Mouse (Mus musculus): ENCODE results near the gene Ets1. TPM values are rescaled to one million over a fixed set of nuclear protein-coding genes. Genes with fewer than 3 reads are reported as not detected.

Ets1 gene
- not detected in 2 replicates for polyA plus RNA-seq (2012)

DNA sequence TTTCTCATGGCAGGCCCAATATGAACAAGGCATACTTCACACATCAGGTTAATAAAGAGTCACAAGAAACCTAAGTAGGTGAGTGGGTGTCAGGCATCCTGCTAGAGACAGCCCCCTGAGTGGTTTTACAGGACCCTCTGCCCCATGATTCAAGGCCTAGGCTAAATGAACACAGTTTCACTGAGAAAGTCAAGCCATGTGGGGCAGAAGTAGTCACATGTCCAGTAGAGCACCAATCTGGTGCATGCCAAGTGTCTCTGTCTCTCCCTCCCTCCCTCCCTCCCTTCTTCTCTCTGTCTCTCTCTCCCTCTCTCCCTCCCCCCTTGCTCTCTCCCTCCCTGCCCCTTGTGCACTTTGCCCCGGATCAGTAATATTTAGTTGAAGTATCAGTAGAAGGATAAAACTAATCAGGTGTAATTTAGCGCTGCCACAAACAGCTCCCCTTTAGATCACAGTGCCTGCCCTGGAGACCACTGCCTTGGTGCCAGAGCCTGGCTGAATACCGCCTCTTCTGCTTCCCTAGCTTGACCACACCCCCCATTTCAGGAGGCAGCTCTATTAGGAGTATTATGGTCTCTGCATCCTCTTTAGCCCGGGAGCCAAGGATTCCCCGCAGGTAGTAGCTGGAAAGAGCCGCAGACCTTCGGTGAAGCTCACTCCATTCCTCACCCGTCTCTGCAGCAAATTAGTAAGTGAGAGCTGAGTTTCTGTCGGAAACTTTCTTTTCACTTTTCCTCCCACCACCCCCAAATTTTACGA lies at the start of gene Ets1:
Gene Ets1, plus strand, starts transcription at position 595 of the 759 bp plus-strand sequence.
- TF ChIP-seq GATA1 (IDR thresholded peaks at IDR 0.05; ENCODE audit: low read length): no peak

DNA sequence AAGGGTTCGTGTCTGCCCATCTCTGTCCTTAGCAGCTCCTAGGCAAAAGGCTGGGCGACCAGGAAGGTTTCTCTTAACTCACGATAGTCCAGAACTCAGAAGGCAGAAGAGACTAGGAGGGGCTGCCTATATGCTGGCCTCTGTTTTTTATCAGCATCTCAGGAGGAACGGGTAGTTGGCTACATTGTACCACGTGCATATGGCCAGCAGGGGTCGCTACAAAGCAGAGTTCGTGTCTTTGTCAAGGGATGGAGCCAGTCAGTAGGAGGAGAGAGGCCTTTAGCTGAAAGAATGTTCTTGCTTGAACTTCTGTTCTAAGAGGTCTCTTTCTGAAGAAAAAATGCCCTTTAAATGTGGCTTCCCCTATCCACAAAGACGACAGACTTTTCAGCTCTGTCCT lies 46.1 kb upstream of the Ets1 start:
- TF ChIP-seq GATA1 (IDR thresholded peaks at IDR 0.05; ENCODE audit: low read length): no peak

DNA sequence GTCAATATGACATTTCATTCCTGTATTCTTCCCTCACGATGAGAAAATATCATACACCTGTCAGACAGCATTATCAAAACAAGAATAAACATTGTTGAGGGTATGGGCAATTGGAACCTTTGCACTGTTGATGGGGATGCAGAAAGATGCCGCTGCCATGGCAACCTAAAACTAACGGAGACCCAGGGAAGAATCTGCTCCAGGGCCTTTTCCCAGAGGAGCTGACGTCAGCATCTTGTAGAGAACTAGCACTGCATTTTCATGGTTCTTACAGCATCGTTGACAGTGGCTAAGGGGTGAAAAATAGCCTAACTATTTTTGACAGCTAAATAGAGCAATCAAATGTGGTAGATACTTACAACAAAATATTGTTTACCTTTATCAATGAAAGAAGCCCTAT lies 45.5 kb upstream of the Ets1 start:
- TF ChIP-seq GATA1 (IDR thresholded peaks at IDR 0.05; ENCODE audit: low read length): no peak

DNA sequence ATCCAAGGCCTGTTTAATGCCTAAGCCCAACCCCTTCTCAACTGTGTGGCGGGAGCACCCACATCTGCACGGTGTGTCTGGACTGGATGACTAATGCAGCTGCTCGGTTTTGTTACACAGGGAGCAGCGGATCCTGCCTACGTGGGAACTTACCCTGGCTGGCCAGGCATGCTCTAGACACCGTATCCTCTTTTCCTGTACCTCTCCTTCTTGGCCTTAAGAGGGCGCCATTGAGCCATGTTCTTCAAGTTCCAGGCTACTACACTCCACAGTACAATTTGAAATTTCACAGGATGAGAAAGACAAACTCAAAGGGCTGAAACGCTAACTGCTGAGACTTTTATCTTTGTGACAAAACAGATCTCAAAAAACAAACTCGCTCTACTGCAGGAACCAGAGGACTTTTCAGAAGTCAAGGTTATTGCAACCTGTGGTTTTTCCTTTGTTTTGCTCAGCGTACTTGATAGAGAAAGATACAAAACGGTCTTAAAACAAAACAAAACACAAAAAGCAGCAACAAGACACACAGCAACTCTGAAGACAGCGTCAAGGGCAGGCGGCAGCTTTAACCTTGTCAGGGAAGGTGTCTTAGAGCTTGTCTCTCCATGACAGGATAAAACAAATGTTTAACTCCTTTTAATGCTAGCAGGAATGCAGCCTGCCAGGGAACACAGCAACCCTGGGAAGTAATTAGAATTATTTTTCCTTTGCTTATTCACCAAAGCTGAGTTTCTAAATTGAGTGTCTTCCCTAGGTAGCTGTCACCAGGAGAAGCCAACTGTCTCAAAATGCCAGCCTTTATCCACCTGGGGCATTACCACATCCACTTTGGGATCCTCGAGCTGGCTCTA lies 44.1 kb upstream of the Ets1 start:
- no peak for TF ChIP-seq GATA1 (IDR thresholded peaks at IDR 0.05; ENCODE audit: low read length)

DNA sequence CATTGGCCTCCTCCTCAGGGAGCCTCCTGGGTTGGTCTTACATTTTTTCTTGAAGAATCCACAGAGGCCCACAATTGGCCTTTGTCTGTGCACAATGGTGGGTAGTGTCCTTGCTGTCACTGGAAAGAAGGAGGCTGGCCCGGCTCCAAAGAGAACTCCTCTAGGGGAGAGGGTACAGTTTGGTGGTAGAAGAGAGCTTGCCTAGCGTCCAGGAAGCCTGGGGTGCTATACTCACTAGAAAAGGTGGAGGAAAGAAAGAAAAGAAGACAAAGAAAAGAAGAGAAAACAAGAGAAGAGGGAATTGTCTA lies 43.5 kb upstream of the Ets1 start:
- TF ChIP-seq GATA1 (IDR thresholded peaks at IDR 0.05; ENCODE audit: low read length): no peak

DNA sequence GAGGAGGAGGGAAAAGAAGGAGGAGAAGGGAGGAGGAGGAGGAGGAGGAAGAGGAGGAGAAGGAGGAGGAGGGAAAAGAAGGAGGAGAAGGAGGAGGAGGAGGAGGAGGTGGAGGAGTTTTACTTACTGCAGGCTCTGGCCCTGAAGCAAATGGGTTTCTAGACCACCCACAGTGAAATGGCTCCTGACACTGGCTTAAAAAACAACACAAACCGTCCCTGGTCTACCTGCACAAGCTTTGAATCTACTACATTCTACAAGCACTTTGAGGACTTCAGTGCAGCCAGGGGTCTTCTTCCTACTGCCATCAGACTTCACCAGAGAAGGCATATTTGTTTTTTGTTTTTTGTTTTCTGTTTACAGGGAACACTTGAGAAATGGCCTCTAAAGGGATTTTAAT lies 42.2 kb upstream of the Ets1 start:
- no peak for TF ChIP-seq GATA1 (IDR thresholded peaks at IDR 0.05; ENCODE audit: low read length)

DNA sequence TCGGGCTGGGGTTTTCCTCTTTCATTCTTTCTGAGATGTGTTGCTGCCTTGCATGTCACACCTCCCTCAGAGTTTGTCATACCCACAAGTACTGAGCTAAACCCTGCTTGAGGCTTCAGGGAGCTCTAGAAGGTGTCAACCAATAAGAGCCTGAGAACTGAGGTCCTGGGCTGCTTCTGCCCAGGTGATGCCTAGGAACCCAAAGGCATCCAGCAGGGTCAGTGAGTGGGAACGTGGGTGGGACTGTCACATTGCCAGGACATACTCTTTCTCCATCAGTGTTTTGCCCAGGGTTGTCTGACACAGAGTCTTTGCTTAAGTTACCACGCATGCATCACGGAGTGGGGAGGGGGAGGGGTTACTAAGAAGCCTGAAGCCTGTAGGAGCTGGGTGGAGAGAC lies 41.7 kb upstream of the Ets1 start:
- no peak for TF ChIP-seq GATA1 (IDR thresholded peaks at IDR 0.05; ENCODE audit: low read length)

DNA sequence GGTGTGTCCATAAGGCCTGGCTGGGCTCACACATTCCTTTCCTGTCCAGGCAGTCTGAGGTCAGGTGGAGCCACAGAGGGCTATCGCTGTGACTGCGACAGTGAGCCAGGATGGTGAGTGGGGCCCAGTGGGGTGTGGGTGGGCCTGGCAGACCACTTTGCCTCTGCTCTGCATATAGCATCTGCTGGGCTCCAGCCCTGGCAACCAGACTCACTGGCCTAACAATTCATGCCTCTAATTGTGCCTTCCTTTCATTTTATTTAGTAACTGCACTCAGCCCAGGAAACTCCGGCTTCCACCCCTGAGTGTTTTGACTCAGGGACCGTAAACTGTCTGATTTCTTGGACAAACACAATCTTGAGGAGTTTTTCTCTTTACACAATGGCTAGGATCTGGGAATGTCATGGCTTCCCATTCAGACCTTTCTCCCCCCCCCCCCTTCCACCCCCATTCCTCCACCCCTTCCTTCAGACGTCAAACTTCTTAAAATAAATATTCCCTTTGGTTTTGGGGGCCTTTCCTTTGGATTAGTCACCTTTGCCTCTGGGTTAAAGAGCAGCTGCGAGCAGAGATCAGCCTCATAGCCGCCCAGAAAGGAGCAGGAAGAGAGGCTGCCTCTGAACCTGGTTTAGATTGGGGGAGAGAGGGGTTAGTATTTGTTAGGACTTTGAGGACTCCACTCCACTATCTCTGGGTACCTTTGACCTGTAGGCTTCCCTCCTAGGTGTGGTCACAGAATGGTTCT lies 40.8 kb upstream of the Ets1 start:
- TF ChIP-seq GATA1 (IDR thresholded peaks at IDR 0.05; ENCODE audit: low read length): no peak

DNA sequence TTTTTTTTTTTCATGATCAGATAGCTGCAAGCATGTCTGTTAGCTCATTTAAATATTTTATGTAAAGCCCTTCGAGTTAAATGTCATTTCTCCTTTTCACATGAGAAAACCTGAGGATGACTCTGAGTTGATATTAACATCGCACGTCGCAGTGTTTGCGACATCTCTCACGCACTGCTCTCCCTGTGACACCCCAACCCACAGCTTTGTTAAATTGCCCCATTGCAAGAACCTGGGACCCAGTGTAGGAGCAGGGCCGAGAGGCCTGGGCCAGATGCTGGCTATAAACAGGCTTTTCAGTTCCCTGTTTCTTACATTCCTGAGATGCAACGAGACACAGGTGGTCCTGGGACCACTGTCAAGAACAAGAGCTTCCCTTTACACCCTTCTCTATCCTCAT lies 39.7 kb upstream of the Ets1 start:
- no peak for TF ChIP-seq GATA1 (IDR thresholded peaks at IDR 0.05; ENCODE audit: low read length)

DNA sequence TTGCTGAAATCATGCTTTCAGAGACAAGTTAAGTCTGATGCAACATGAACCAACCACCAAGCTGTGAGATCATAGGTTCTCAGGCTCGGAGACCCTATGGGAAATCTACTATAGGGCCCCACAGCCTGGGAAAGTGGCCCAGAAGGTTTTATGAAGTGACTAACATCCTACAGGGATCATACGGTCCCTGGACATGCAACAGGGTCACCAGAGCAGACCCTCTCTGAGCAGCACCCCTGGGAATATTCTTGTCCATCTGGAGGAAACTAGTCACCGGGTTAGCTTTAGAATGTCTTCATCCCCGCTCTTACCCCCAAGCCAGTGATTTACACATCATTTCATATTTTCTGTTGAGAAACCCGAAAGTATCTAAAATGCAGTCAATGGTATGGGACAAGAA lies 34.1 kb upstream of the Ets1 start:
- no peak for TF ChIP-seq GATA1 (IDR thresholded peaks at IDR 0.05; ENCODE audit: low read length)

DNA sequence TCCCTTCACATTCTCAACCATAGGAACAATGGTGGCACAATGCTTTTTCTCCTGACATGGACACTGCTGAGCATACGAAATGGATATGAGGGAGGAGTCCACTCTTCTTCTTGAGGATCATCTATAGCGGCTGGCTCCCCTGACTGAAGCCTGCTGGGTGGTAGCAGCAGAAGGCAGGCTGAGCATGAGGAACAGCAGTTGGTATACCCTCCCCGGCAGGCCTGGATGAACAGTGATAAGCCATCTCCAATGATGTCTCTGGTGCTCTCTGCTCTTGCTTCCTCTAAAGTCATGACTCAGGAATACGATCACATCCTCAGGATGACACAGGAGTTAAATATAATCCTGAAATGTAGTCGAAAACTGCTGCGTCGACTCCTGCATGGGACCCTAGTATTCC lies 32.9 kb upstream of the Ets1 start:
- no peak for TF ChIP-seq GATA1 (IDR thresholded peaks at IDR 0.05; ENCODE audit: low read length)

DNA sequence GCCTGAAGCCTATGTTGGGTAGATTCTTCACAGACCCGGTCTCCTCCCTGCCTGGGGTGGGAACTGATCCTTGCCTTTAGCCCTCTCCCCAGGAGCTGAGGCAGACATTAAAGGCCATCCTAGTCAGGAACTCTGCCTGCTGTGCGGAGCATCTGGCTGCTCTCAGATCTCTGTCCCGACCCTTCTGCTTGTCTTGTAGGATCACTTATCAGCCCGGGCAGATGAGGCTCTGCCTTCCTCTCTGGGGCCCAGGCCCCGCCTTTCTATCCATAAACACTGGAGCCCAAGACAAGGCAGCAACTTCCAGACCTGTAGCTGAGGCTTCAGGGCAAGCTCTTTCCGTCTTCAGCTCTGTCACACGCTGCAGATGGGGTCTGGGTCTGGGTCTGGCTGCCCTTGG lies 28.8 kb upstream of the Ets1 start:
- no peak for TF ChIP-seq GATA1 (IDR thresholded peaks at IDR 0.05; ENCODE audit: low read length)

DNA sequence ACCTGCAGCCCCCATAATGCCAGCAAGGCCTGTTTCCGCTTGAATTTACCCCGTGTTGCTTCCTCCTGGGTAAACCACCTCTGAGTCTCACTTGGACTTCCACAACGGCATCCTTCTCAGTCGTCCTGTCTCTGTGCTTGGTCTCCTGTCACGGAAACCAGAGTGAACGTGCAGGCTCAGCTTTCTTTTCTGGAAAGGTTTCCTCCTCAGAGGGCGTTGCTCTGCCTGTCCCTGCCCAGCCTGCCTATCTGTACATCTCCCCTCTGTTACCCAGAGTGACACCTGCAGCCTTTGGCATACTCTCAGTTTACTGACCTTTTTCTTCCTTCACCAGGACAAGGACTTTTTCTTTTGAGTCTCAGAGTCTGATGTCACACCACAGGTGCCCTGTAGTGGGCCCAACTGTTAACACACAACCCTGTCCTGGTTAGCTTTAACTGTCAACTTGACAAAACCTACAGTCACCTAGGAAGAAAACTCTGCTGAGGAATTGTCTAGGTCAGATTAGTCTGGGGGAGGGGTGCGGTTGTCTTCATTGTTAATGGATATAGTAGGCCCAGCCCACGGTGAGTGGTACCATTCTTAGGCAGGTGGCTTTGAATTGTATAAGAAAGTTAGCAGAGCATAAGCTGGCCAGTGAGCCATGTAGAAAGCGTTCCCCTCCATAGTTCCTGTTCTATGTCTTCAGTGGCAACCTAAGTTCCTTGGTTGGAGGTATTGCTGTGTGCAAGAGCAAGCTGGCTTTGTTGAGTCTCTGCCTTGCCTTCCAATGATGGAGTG lies 27.0 kb upstream of the Ets1 start:
- no peak for TF ChIP-seq GATA1 (IDR thresholded peaks at IDR 0.05; ENCODE audit: low read length)

DNA sequence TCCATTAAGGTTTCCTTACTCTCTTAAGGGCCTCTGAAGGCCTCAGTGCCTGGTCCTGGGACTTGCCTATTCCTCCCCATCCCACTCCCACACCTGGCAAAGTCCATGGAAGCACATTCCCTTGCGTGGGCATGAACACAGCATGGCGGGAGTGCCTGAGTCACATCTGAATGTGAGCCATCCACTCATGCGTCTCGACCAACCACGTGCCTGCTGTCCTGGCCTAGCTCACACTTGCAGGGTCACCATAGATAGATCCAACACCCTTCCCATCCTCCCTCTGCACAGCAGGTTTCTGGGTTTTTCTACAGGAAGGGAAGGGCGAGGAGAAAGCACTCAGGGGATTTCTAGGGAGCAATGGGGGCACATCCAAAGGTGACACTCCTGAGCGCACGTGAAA lies 25.8 kb upstream of the Ets1 start:
- no peak for TF ChIP-seq GATA1 (IDR thresholded peaks at IDR 0.05; ENCODE audit: low read length)

DNA sequence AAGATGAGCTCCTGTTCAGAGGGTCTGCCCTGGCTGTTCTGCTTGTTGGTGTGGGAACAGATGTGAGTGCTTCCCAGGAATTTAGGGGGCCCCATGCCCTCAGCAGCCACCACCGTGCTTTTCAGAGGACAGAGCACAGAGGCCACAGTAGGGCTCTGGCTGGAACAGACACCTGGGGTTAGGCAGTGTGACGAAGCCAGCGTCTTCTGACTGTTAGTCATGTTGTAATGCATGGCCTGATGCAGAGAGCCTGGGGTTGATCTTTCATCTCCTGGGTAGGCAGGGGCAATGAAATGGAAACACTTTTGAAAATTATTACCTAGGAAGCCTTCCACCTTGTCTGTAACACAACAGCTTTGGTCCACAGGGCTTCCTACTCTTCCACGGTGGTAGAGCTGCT lies 25.4 kb upstream of the Ets1 start:
- TF ChIP-seq GATA1 (IDR thresholded peaks at IDR 0.05; ENCODE audit: low read length): no peak

DNA sequence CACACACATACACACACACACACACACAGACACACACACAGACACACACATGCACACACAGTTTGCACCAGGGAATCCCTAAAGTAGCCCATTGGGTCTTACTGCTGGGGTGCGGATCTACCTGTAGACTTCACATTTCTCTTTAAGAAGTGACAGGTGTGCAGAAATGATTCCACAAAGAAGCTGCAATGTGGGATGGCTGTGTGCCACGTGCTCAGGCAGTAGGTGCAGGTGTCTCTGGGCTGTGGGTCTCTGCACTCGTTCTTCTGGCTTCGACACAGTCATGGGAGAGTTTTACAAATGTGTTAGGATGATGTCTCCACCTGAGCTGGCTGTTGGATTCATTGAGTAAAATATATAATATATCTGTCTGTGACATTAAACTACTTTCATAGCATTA lies 24.7 kb upstream of the Ets1 start:
- no peak for TF ChIP-seq GATA1 (IDR thresholded peaks at IDR 0.05; ENCODE audit: low read length)
